Mouse (Mus musculus) lung, embryonic 14.5 days (tissue): ENCODE data around the gene Tle3. TPM values are rescaled to one million over a fixed set of nuclear protein-coding genes. Genes with fewer than 3 reads are reported as not detected.

ENCODE experiments used
- ATAC-seq: fragments of 200-750 bp; cut with Nextera tagmentation; 2 replicates; pipeline ENCODE4 v1.8.0; 2017; ENCODE audit warnings: mild to moderate bottlenecking, moderate TSS enrichment, moderate library complexity; ENCODE audit not compliant: insufficient read depth
- DNase-seq: peaks from one replicate; pipeline ENCODE4 v3.0.0-alpha.2; 2015
- H3K27ac ChIP-seq: fragments of 300-500 bp; sonication (generic); 2 replicates; pipeline ENCODE4 v1.5.1; 2014; ENCODE audit warnings: low read depth, mild to moderate bottlenecking, moderate library complexity
- H3K27me3 ChIP-seq: fragments of 300-500 bp; sonication (generic); 2 replicates; pipeline ENCODE4 v1.6.1; 2014; ENCODE audit warnings: low read length, control low read depth; ENCODE audit not compliant: insufficient read depth
- H3K36me3 ChIP-seq: fragments of 300-500 bp; sonication (generic); 2 replicates; pipeline ENCODE4 v1.6.1; 2014; ENCODE audit warnings: control low read depth; ENCODE audit not compliant: insufficient read depth
- H3K4me1 ChIP-seq: fragments of 300-500 bp; sonication (generic); 2 replicates; pipeline ENCODE4 v1.6.1; 2014; ENCODE audit warnings: antibody characterized with exemption, control low read depth; ENCODE audit not compliant: insufficient read depth
- H3K4me2 ChIP-seq: fragments of 300-500 bp; sonication (generic); 2 replicates; pipeline ENCODE4 v1.6.1; 2014; ENCODE audit warnings: mild to moderate bottlenecking
- H3K4me3 ChIP-seq: fragments of 300-500 bp; sonication (generic); 2 replicates; pipeline ENCODE4 v1.5.1; 2014; ENCODE audit warnings: low read depth, low read length
- H3K9ac ChIP-seq: fragments of 300-500 bp; sonication (generic); 2 replicates; pipeline ENCODE4 v1.6.1; 2014
- H3K9me3 ChIP-seq: fragments of 300-500 bp; sonication (generic); 2 replicates; pipeline ENCODE4 v1.6.1; 2016; ENCODE audit warnings: low read depth, low read length, control low read depth
- CTCF ChIP-seq: IDR thresholded peaks from 2 replicates; pipeline ENCODE4 v1.5.1; 2016; ENCODE audit warnings: antibody characterized with exemption, low read depth
- WGBS: fragments of 180-500 bp; shearing (Covaris S2); extraction: QIAGEN DNeasy Blood & Tissue Kit; methylation state at CpG from one replicate; pipeline ENCODE4 v1.1.7; 2014; 5-methylcytosine and 5-hydroxymethylcytosine counted together
- polyA plus RNA-seq: library from polyadenylated mRNA; unstranded; fragments of >200 nt; fragmentation: Nextera tagmentation; extraction: Ambion mirVana; gene quantifications from 2 replicates; pipeline ENCODE4 v1.2.1, GENCODE M21; 2014

Tle3 gene
- polyA plus RNA-seq, 1 experiment from 2014 or later: 32.5 TPM

- Histone ChIP-seq H3K27me3 (no peaks in the 10 kb centered on the region), H3K27ac (no peak overlapping the region), H3K36me3 (no peaks in the 10 kb centered on the region), H3K4me2 (no peak overlapping the region), H3K4me1 (peaks cover 8% of the 10 kb centered on the region; the same call in 1 of the 2 replicates), H3K4me3 (no peak overlapping the region), H3K9ac (no peak overlapping the region), H3K9me3 (no peaks in the 10 kb centered on the region)
- WGBS: 31% methylated on average over 8 of the region's 8 CpGs
- ATAC-seq (peak; percentile 76; the same call in 1 of the 2 replicates), DNase-seq (peak; percentile 76)
- no peak for TF ChIP-seq CTCF
Observed at GRCm38 (mm10) chr9:61435191-61435989, 63.2 kb downstream of the Tle3 start.

- TF ChIP-seq CTCF: no peak
- DNase-seq: peak; percentile 37
- Histone ChIP-seq H3K4me1 (peaks cover 8% of the 10 kb centered on the region; the same call in 1 of the 2 replicates), H3K36me3 (no peaks in the 10 kb centered on the region), H3K9me3 (no peaks in the 10 kb centered on the region), H3K27me3 (no peaks in the 10 kb centered on the region), H3K4me3 (no peak overlapping the region), H3K4me2 (no peak overlapping the region), H3K9ac (no peak overlapping the region), H3K27ac (no peak overlapping the region)
- WGBS: 54% methylated on average over 2 of the region's 2 CpGs
- no peak for ATAC-seq
Observed at GRCm38 (mm10) chr9:61436104-61436503, 63.9 kb downstream of the Tle3 start.

- H3K27me3 ChIP-seq: no peaks in the 10 kb centered on the region
- H3K36me3 ChIP-seq: no peaks in the 10 kb centered on the region
- H3K4me3 ChIP-seq: no peak overlapping the region
- DNase-seq: peak; percentile 56
- WGBS: 72% methylated on average over 6 of the region's 6 CpGs
- no peak overlapping the region for H3K27ac ChIP-seq
- no peak for TF ChIP-seq CTCF
- H3K4me1 ChIP-seq: peaks cover 8% of the 10 kb centered on the region; the same call in 1 of the 2 replicates
- no peak for ATAC-seq
- no peak overlapping the region for H3K4me2 ChIP-seq
- no peak overlapping the region for H3K9ac ChIP-seq
- H3K9me3 ChIP-seq: no peaks in the 10 kb centered on the region
Observed at GRCm38 (mm10) chr9:61436761-61437160, 64.6 kb downstream of the Tle3 start.

GRCm38 (mm10) chr9:61439092-61439491 lies 66.9 kb downstream of the Tle3 start:
- ATAC-seq (no peak), DNase-seq (no peak)
- no peak overlapping the region for H3K4me3 ChIP-seq
- peaks cover 5% of the 10 kb centered on the region for H3K4me1 ChIP-seq
- no peaks in the 10 kb centered on the region for H3K9me3 ChIP-seq
- no peak overlapping the region for H3K4me2 ChIP-seq
- H3K27ac ChIP-seq: no peak overlapping the region
- H3K9ac ChIP-seq: no peak overlapping the region
- H3K27me3 ChIP-seq: no peaks in the 10 kb centered on the region
- 68% methylated on average over 6 of the region's 6 CpGs for WGBS
- no peaks in the 10 kb centered on the region for H3K36me3 ChIP-seq
- no peak for TF ChIP-seq CTCF

GRCm38 (mm10) chr9:61439979-61440378 lies 67.8 kb downstream of the Tle3 start:
- Histone ChIP-seq H3K4me1 (peaks cover 3% of the 10 kb centered on the region), H3K4me3 (no peak overlapping the region), H3K9ac (no peak overlapping the region), H3K36me3 (no peaks in the 10 kb centered on the region), H3K27me3 (no peaks in the 10 kb centered on the region), H3K27ac (no peak overlapping the region), H3K9me3 (no peaks in the 10 kb centered on the region), H3K4me2 (no peak overlapping the region)
- no peak for TF ChIP-seq CTCF
- WGBS: 71% methylated on average over 2 of the region's 2 CpGs
- DNase-seq (no peak), ATAC-seq (no peak)

- no peaks in the 10 kb centered on the region for H3K9me3 ChIP-seq
- H3K4me2 ChIP-seq: no peak overlapping the region
- H3K4me1 ChIP-seq: no peaks in the 10 kb centered on the region; the same call in 1 of the 2 replicates
- no peaks in the 10 kb centered on the region for H3K36me3 ChIP-seq
- no peaks in the 10 kb centered on the region for H3K27me3 ChIP-seq
- no peak for TF ChIP-seq CTCF
- whole genome bisulfite sequencing: 36% methylated on average over 11 of the region's 11 CpGs
- H3K9ac ChIP-seq: no peak overlapping the region
- H3K4me3 ChIP-seq: no peak overlapping the region
- DNase-seq: peak; percentile 48
- no peak for ATAC-seq
- H3K27ac ChIP-seq: no peak overlapping the region
Observed at GRCm38 (mm10) chr9:61441206-61441913, 69.2 kb downstream of the Tle3 start.

GRCm38 (mm10) chr9:61442951-61443630 lies 70.9 kb downstream of the Tle3 start:
- ATAC-seq (no peak), DNase-seq (no peak)
- no peak overlapping the region for H3K4me3 ChIP-seq
- TF ChIP-seq CTCF: no peak
- no peak overlapping the region for H3K4me2 ChIP-seq
- H3K9ac ChIP-seq: no peak overlapping the region
- no peaks in the 10 kb centered on the region for H3K9me3 ChIP-seq
- no peaks in the 10 kb centered on the region for H3K36me3 ChIP-seq
- no peak overlapping the region for H3K27ac ChIP-seq
- 52% methylated on average over 5 of the region's 5 CpGs for WGBS
- H3K27me3 ChIP-seq: no peaks in the 10 kb centered on the region
- H3K4me1 ChIP-seq: no peaks in the 10 kb centered on the region; the same call in 1 of the 2 replicates
